Mouse (Mus musculus) heart, postnatal 36 days (tissue): Measurements from ENCODE around the gene Gm17604. TPM values are rescaled to one million over a fixed set of nuclear protein-coding genes. Genes with fewer than 3 reads are reported as not detected.

Experiments
- DNase-seq, 2 experiments: peaks; one replicate each; pipeline ENCODE4 v3.0.0; 2021 to 2022
- intact Hi-C: fragments of 180-260 bp; cut with DNase I; formaldehyde crosslinking; loops from one replicate; pipeline ENCODE4 v1.15.1; 2025
- total RNA-seq, 2 experiments: library from RNA; stranded (reverse); gene quantifications; 2 replicates each; pipeline ENCODE4 v1.2.3; 2021

The Gm17604 gene
- total RNA-seq = not detected

- intact Hi-C loops = no loop called here
- no peak for DNase-seq
Measured at GRCm38 (mm10) chrX:165004779-165005324, at the start of gene Gm17604. Gene Gm17604, minus strand, starts transcription at chrX:165004829.

DNA sequence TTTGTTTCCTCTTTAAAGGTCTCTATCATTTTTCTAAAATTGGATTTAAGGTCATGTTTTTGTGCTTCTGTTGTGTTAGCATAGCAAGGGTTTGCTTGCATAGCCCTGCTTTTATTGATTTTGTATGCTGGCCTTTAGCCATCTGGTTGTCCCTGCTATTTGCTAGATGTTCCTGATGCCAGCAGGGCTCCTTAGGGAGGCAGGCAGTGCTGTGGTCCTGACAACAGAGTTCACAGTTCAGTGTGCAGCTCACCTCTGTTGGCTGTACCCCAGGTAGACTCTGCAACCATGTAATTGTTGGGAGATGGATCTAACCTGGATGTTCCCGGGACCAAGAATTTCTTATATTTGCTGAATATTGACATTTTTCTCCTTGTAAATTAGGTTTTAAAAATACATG is 45.3 kb upstream of the Gm17604 start:
- intact Hi-C loops = no loop called here
- no peak for DNase-seq

DNA sequence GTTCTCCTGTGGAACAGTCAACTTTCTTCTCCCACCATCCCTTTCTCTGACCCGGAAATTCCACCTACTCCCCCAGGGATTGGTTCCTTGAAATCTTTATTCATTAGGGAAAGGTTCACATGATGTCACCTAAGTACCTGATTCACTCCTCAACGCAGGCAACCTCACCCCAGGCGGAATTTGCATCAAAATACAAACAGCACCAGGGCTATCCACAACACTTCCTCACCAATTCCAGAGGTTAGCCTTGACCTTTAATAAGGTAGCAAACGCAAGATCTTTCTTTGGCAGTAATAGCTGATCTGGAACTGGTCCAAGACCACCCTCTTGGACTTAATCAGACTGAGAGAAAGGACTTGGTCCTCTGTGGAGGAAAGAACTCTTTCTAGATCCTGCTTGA is 1.5 kb downstream of the Gm17604 start:
- peak in 1 of 2 experiments; percentile 5 for DNase-seq
- intact Hi-C loops = no loop called here

- intact Hi-C loops = no loop called here
- DNase-seq = peak; percentile 79 to 82
Measured at GRCm38 (mm10) chrX:164980193-164980775, 24.3 kb downstream of the Gm17604 start, which contains the start of the genes Mospd2 and Fancb. Gene Mospd2, minus strand, starts transcription at chrX:164980375. Gene Fancb, plus strand, starts transcription at chrX:164980592.

- no peak for DNase-seq
Measured at GRCm38 (mm10) chrX:164978866-164979265, 25.8 kb downstream of the Gm17604 start.

DNA sequence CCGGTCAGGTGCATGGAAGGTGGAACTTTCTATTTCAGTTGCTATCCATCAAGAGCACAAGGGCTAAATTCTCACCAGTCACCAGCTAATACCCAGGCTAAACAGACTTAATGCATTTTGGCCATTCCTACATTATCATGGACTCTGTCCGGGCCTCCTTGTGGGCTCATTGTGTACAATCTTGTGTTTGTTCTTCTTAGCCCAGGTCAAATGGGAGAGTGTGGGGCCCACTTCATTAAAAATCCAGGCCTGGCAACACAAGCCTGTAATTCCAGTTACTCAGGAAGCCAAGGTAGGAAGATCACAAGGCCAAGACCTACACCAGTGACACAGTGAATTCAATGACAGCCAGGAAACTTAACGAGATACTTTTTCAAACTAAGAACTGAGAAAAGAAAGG is 33.4 kb downstream of the Gm17604 start:
- DNase-seq = no peak
- intact Hi-C loops = no loop called here

More at GRCm38 (mm10) chrX:164978866-164979265, 25.8 kb downstream of the Gm17604 start:
- intact Hi-C loops = no loop called here

DNA sequence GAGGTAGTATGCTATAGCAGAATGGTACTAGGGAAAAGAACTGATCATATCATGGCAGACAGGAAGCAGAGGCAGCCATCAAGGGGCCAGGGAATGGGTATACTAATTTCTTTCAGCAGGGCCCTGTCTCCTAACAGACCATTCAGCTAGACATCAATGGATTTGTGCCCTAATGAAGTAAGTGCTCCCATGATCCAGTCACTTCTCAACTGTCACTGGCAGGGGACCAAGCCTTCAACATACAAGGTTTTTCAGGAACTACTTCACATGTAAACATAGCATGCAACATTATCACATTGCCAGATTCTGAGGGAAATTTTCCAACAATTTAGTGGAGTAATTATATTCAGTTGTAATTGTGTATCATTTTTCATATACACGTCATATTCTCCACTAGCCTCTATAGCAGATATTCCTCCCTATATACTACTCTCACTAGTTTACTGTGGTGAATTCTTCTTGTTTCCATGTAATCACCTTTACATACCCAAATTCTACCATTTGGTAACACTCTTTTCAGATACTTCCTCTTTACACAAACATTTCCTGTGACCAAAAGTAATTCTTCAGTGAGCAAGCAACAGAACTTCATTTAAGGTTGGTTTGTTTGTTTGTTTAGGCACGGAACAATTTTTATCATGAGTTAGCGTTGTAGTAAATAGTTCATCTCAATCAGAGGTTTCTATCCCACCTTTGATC is 38.7 kb downstream of the Gm17604 start:
- DNase-seq = no peak
- intact Hi-C loops = no loop called here

Other genes with a start within 250 kb of the Gm17604 start
- 10 to 100 TPM; 14.6 to 17.3 TPM for gene Mospd2, start 24.5 kb downstream of the Gm17604 start, total RNA-seq
- 1 to 10 TPM in 1 of 2 experiments, under 1 TPM in 1; 0.44 to 1.1 TPM for gene Fancb, start 24.2 kb downstream of the Gm17604 start, total RNA-seq